Mouse (Mus musculus) midbrain, embryonic 14.5 days (tissue): ENCODE data around the gene Mpeg1. TPM values are rescaled to one million over a fixed set of nuclear protein-coding genes. Genes with fewer than 3 reads are reported as not detected.
A peak's percentile ranks its signal among the peaks of the same experiment; 100 is the strongest.

Experiments
- ATAC-seq: fragments of 200-750 bp; cut with Nextera tagmentation; 2 replicates; pipeline ENCODE4 v1.8.0; 2017; ENCODE audit warnings: moderate number of reproducible peaks, moderate library complexity; ENCODE audit not compliant: low FRiP score, low TSS enrichment
- DNase-seq: peaks from one replicate; pipeline ENCODE4 v3.0.0-alpha.2; 2015
- H3K27ac ChIP-seq: fragments of 300-500 bp; sonication (generic); replicated peaks from 2 replicates; pipeline ENCODE4 v1.5.1; 2014; ENCODE audit warnings: mild to moderate bottlenecking, low read depth, low read length, moderate library complexity
- H3K27me3 ChIP-seq: fragments of 300-500 bp; sonication (generic); 2 replicates; pipeline ENCODE4 v1.6.1; 2014; ENCODE audit warnings: low read length, control low read depth, mixed read lengths; ENCODE audit not compliant: control insufficient read depth, insufficient read depth
- H3K36me3 ChIP-seq: fragments of 300-500 bp; sonication (generic); 2 replicates; pipeline ENCODE4 v1.6.1; 2014; ENCODE audit warnings: low read length, control low read depth; ENCODE audit not compliant: control insufficient read depth, insufficient read depth
- H3K4me1 ChIP-seq: fragments of 300-500 bp; sonication (generic); 2 replicates; pipeline ENCODE4 v1.6.1; 2014; ENCODE audit warnings: mild to moderate bottlenecking, antibody characterized with exemption, low read length, control low read depth; ENCODE audit not compliant: control insufficient read depth, insufficient read depth
- H3K4me2 ChIP-seq: fragments of 300-500 bp; sonication (generic); 2 replicates; pipeline ENCODE4 v1.6.1; 2014; ENCODE audit warnings: mild to moderate bottlenecking, low read length, moderate library complexity
- H3K4me3 ChIP-seq: fragments of 300-500 bp; sonication (generic); replicated peaks from 2 replicates; pipeline ENCODE4 v1.5.1; 2014; ENCODE audit warnings: low read depth, low read length
- H3K9ac ChIP-seq: fragments of 300-500 bp; sonication (generic); replicated peaks from 2 replicates; pipeline ENCODE4 v1.6.1; 2014; ENCODE audit warnings: mild to moderate bottlenecking, low read length, moderate library complexity
- H3K9me3 ChIP-seq: fragments of 300-500 bp; sonication (generic); 2 replicates; pipeline ENCODE4 v1.6.1; 2016; ENCODE audit warnings: low read length, control low read depth, mixed read lengths; ENCODE audit not compliant: control insufficient read depth
- WGBS: fragments of 180-500 bp; shearing (Covaris S2); extraction: QIAGEN DNeasy Blood & Tissue Kit; methylation state at CpG from one replicate; pipeline ENCODE4 v1.1.7; 2014; 5-methylcytosine and 5-hydroxymethylcytosine counted together
- polyA plus RNA-seq: library from polyadenylated mRNA; unstranded; fragments of >200 nt; fragmentation: Nextera tagmentation; extraction: Ambion mirVana; gene quantifications from 2 replicates; pipeline ENCODE4 v1.2.1, GENCODE M21; 2014

Gene Mpeg1
- polyA plus RNA-seq, 1 experiment from 2014 or later = 1.00 TPM

- no peak overlapping the region for H3K4me3 ChIP-seq
- no peak overlapping the region; the same call in 1 of the 2 replicates for H3K4me2 ChIP-seq
- H3K36me3 ChIP-seq = peaks cover 28% of the 10 kb centered on the region
- peaks cover 36% of the 10 kb centered on the region for H3K4me1 ChIP-seq
- no peaks in the 10 kb centered on the region for H3K9me3 ChIP-seq
- peak; percentile 42 for DNase-seq
- 0 out of 2 replicates have a peak overlapping the region, but pooled peaks have one; percentile 16 for H3K27ac ChIP-seq
- H3K9ac ChIP-seq = no peak overlapping the region
- no peak for ATAC-seq
- 7% methylated on average over 4 of the region's 4 CpGs for WGBS
- no peaks in the 10 kb centered on the region for H3K27me3 ChIP-seq
Measured at GRCm38 (mm10) chr19:12493453-12494186, 33.0 kb downstream of the Mpeg1 start.

- WGBS = 5% methylated on average over 4 of the region's 4 CpGs
- ATAC-seq (no peak), DNase-seq (no peak)
- H3K4me3 ChIP-seq = no peak overlapping the region
- no peak overlapping the region for H3K9ac ChIP-seq
- no peaks in the 10 kb centered on the region for H3K27me3 ChIP-seq
- peaks cover 28% of the 10 kb centered on the region for H3K36me3 ChIP-seq
- peaks cover 36% of the 10 kb centered on the region for H3K4me1 ChIP-seq
- 0 out of 2 replicates have a peak overlapping the region, but pooled peaks have one; percentile 16 for H3K27ac ChIP-seq
- H3K4me2 ChIP-seq = no peak overlapping the region; the same call in 1 of the 2 replicates
- H3K9me3 ChIP-seq = no peaks in the 10 kb centered on the region
Measured at GRCm38 (mm10) chr19:12494187-12494458, 33.5 kb downstream of the Mpeg1 start.

- ATAC-seq (no peak), DNase-seq (no peak)
- no peaks in the 10 kb centered on the region for H3K27me3 ChIP-seq
- peaks cover 38% of the 10 kb centered on the region for H3K4me1 ChIP-seq
- H3K4me3 ChIP-seq = no peak overlapping the region
- 23% methylated on average over 3 of the region's 3 CpGs for WGBS
- H3K27ac ChIP-seq = no peak overlapping the region
- peaks cover 26% of the 10 kb centered on the region for H3K36me3 ChIP-seq
- H3K9me3 ChIP-seq = no peaks in the 10 kb centered on the region
- H3K9ac ChIP-seq = no peak overlapping the region
- no peak overlapping the region for H3K4me2 ChIP-seq
Measured at GRCm38 (mm10) chr19:12494972-12495535, 34.5 kb downstream of the Mpeg1 start.

- Histone ChIP-seq H3K9me3 (no peaks in the 10 kb centered on the region), H3K4me1 (peaks cover 34% of the 10 kb centered on the region), H3K4me3 (no peak overlapping the region), H3K9ac (no peak overlapping the region), H3K27me3 (no peaks in the 10 kb centered on the region), H3K4me2 (no peak overlapping the region), H3K27ac (no peak overlapping the region), H3K36me3 (peaks cover 14% of the 10 kb centered on the region)
- no peak for DNase-seq
- WGBS = 53% methylated on average over 2 of the region's 2 CpGs
- no peak for ATAC-seq
Measured at GRCm38 (mm10) chr19:12496241-12496640, 35.7 kb downstream of the Mpeg1 start.

GRCm38 (mm10) chr19:12497909-12498308, 37.3 kb downstream of the Mpeg1 start:
- Histone ChIP-seq H3K27ac (no peak overlapping the region), H3K9me3 (no peaks in the 10 kb centered on the region), H3K4me1 (peaks cover 34% of the 10 kb centered on the region), H3K4me2 (peak overlapping the region; percentile 68), H3K9ac (no peak overlapping the region), H3K4me3 (no peak overlapping the region), H3K27me3 (no peaks in the 10 kb centered on the region), H3K36me3 (0 out of 2 replicates have a peak, but pooled peaks cover 4% of the 10 kb centered on the region)
- DNase-seq (peak; percentile 54), ATAC-seq (no peak)
- 41% methylated on average over 2 of the region's 2 CpGs for WGBS

GRCm38 (mm10) chr19:12498321-12498720, 37.7 kb downstream of the Mpeg1 start:
- ATAC-seq (no peak), DNase-seq (no peak)
- Histone ChIP-seq H3K36me3 (0 out of 2 replicates have a peak, but pooled peaks cover 4% of the 10 kb centered on the region), H3K27me3 (no peaks in the 10 kb centered on the region), H3K27ac (0 out of 2 replicates have a peak overlapping the region, but pooled peaks have one; percentile 17), H3K4me3 (no peak overlapping the region), H3K4me1 (peaks cover 34% of the 10 kb centered on the region), H3K9me3 (no peaks in the 10 kb centered on the region), H3K4me2 (peak overlapping the region; percentile 68), H3K9ac (no peak overlapping the region)
- WGBS = 44% methylated on average over 4 of the region's 4 CpGs

GRCm38 (mm10) chr19:12498941-12499340, 38.4 kb downstream of the Mpeg1 start:
- 0% methylated on average over 1 of the region's 1 CpGs for WGBS
- 0 out of 2 replicates have a peak overlapping the region, but pooled peaks have one; percentile 17 for H3K27ac ChIP-seq
- 0 out of 2 replicates have a peak, but pooled peaks cover 4% of the 10 kb centered on the region for H3K36me3 ChIP-seq
- peak overlapping the region; percentile 68 for H3K4me2 ChIP-seq
- ATAC-seq (no peak), DNase-seq (no peak)
- H3K9me3 ChIP-seq = no peaks in the 10 kb centered on the region
- peak overlapping the region; percentile 93 for H3K4me3 ChIP-seq
- H3K4me1 ChIP-seq = peaks cover 34% of the 10 kb centered on the region
- no peak overlapping the region; the same call in 1 of the 2 replicates for H3K9ac ChIP-seq
- H3K27me3 ChIP-seq = no peaks in the 10 kb centered on the region

GRCm38 (mm10) chr19:12499485-12499884, 38.9 kb downstream of the Mpeg1 start:
- Histone ChIP-seq H3K36me3 (0 out of 2 replicates have a peak, but pooled peaks cover 4% of the 10 kb centered on the region), H3K9me3 (no peaks in the 10 kb centered on the region), H3K27ac (peak overlapping the region; percentile 95), H3K4me2 (peak overlapping the region; percentile 68), H3K4me3 (peak overlapping the region; percentile 93), H3K4me1 (peaks cover 31% of the 10 kb centered on the region), H3K27me3 (no peaks in the 10 kb centered on the region), H3K9ac (peak overlapping the region; percentile 97)
- 1% methylated on average over 2 of the region's 2 CpGs for WGBS
- DNase-seq (no peak), ATAC-seq (no peak)
